Mouse (Mus musculus) liver, embryonic 12.5 days (tissue): ENCODE results near the gene Siae. TPM values are rescaled to one million over a fixed set of nuclear protein-coding genes. Genes with fewer than 3 reads are reported as not detected.

Experiments
- ATAC-seq: fragments of 200-750 bp; cut with Nextera tagmentation; 2 replicates; pipeline ENCODE4 v1.8.0; 2017; ENCODE audit warnings: moderate number of reproducible peaks, mild to moderate bottlenecking, moderate library complexity
- H3K27ac ChIP-seq: fragments of 300-500 bp; sonication (generic); 2 replicates; pipeline ENCODE4 v1.5.1; 2016; ENCODE audit warnings: mild to moderate bottlenecking
- H3K27me3 ChIP-seq: fragments of 300-500 bp; sonication (generic); replicated peaks from 2 replicates; pipeline ENCODE4 v1.6.1; 2016; ENCODE audit warnings: mild to moderate bottlenecking, moderate library complexity
- H3K36me3 ChIP-seq: fragments of 300-500 bp; sonication (generic); 2 replicates; pipeline ENCODE4 v1.6.1; 2016; ENCODE audit warnings: mild to moderate bottlenecking, moderate library complexity
- H3K4me1 ChIP-seq: fragments of 300-500 bp; sonication (generic); 2 replicates; pipeline ENCODE4 v1.6.1; 2016
- H3K4me2 ChIP-seq: fragments of 300-500 bp; sonication (generic); 2 replicates; pipeline ENCODE4 v1.6.1; 2016; ENCODE audit warnings: mild to moderate bottlenecking, moderate library complexity
- H3K4me3 ChIP-seq: fragments of 300-500 bp; sonication (generic); 2 replicates; pipeline ENCODE4 v1.5.1; 2016; ENCODE audit warnings: mild to moderate bottlenecking, moderate library complexity
- H3K9ac ChIP-seq: fragments of 300-500 bp; sonication (generic); 2 replicates; pipeline ENCODE4 v1.6.1; 2016; ENCODE audit warnings: mild to moderate bottlenecking, moderate library complexity
- H3K9me3 ChIP-seq: fragments of 300-500 bp; sonication (generic); replicated peaks from 2 replicates; pipeline ENCODE4 v1.6.1; 2016; ENCODE audit warnings: mild to moderate bottlenecking, moderate library complexity
- WGBS: fragments of 180-500 bp; shearing (Covaris S2); methylation state at CpG from one replicate; pipeline ENCODE4 v1.1.7; 2016; ENCODE audit not compliant: insufficient replicate concordance; 5-methylcytosine and 5-hydroxymethylcytosine counted together
- polyA plus RNA-seq: library from polyadenylated mRNA; unstranded; fragments of >200 nt; fragmentation: Nextera tagmentation; extraction: Ambion mirVana; gene quantifications from 2 replicates; pipeline ENCODE4 v1.2.1, GENCODE M21; 2016

The Siae gene
- polyA plus RNA-seq, 1 experiment from 2014 or later = 5.7 TPM

- ATAC-seq = no peak; the same call in 1 of the 2 replicates
- H3K4me2 ChIP-seq = no peak overlapping the region
- no peaks in the 10 kb centered on the region for H3K36me3 ChIP-seq
- 0% methylated on average over 1 of the region's 1 CpGs for WGBS
- H3K27ac ChIP-seq = no peak overlapping the region
- H3K9ac ChIP-seq = no peak overlapping the region
- no peaks in the 10 kb centered on the region; the same call in 1 of the 2 replicates for H3K27me3 ChIP-seq
- no peak overlapping the region for H3K4me3 ChIP-seq
- peaks cover 58% of the 10 kb centered on the region for H3K4me1 ChIP-seq
- H3K9me3 ChIP-seq = no peaks in the 10 kb centered on the region
Measured at GRCm38 (mm10) chr9:37563805-37564204, 8.3 kb downstream of the Siae start.

- WGBS = 33% methylated on average over 2 of the region's 2 CpGs
- peaks cover 85% of the 10 kb centered on the region for H3K4me1 ChIP-seq
- peak overlapping the region; percentile 57; the same call in 1 of the 2 replicates for H3K4me2 ChIP-seq
- H3K36me3 ChIP-seq = no peaks in the 10 kb centered on the region
- peak overlapping the region; percentile 39; the same call in 1 of the 2 replicates for H3K27ac ChIP-seq
- H3K27me3 ChIP-seq = no peaks in the 10 kb centered on the region
- H3K9me3 ChIP-seq = no peaks in the 10 kb centered on the region
- H3K4me3 ChIP-seq = no peak overlapping the region
- no peak for ATAC-seq
- H3K9ac ChIP-seq = no peak overlapping the region
Measured at GRCm38 (mm10) chr9:37567019-37567418, 11.5 kb downstream of the Siae start.

- no peaks in the 10 kb centered on the region for H3K27me3 ChIP-seq
- peak overlapping the region; percentile 15; the same call in 1 of the 2 replicates for H3K4me3 ChIP-seq
- H3K9me3 ChIP-seq = no peaks in the 10 kb centered on the region
- peak; percentile 69 for ATAC-seq
- peak overlapping the region; percentile 42 for H3K27ac ChIP-seq
- H3K36me3 ChIP-seq = no peaks in the 10 kb centered on the region
- peaks cover 85% of the 10 kb centered on the region for H3K4me1 ChIP-seq
- peak overlapping the region; percentile 57 for H3K4me2 ChIP-seq
- WGBS = 22% methylated on average over 5 of the region's 5 CpGs
- H3K9ac ChIP-seq = peak overlapping the region; percentile 1; the same call in 1 of the 2 replicates
Measured at GRCm38 (mm10) chr9:37567454-37567853, 12.0 kb downstream of the Siae start.

- no peaks in the 10 kb centered on the region for H3K27me3 ChIP-seq
- no peaks in the 10 kb centered on the region for H3K36me3 ChIP-seq
- peaks cover 86% of the 10 kb centered on the region for H3K4me1 ChIP-seq
- H3K27ac ChIP-seq = peak overlapping the region; percentile 42
- ATAC-seq = peak; percentile 33
- H3K9me3 ChIP-seq = no peaks in the 10 kb centered on the region
- WGBS = 14% methylated on average over 15 of the region's 15 CpGs
- H3K4me3 ChIP-seq = peak overlapping the region; percentile 15
- peak overlapping the region; percentile 1; the same call in 1 of the 2 replicates for H3K9ac ChIP-seq
- peak overlapping the region; percentile 57 for H3K4me2 ChIP-seq
Measured at GRCm38 (mm10) chr9:37567892-37568604, 12.6 kb downstream of the Siae start.

GRCm38 (mm10) chr9:37568605-37569214 lies 13.2 kb downstream of the Siae start:
- 0 out of 2 replicates have a peak overlapping the region, but pooled peaks have one; percentile 1 for H3K9ac ChIP-seq
- no peak overlapping the region for H3K4me3 ChIP-seq
- ATAC-seq = peak; percentile 25; the same call in 1 of the 2 replicates
- peaks cover 83% of the 10 kb centered on the region for H3K4me1 ChIP-seq
- H3K27ac ChIP-seq = peak overlapping the region; percentile 42
- no peaks in the 10 kb centered on the region for H3K36me3 ChIP-seq
- no peaks in the 10 kb centered on the region for H3K9me3 ChIP-seq
- 34% methylated on average over 4 of the region's 4 CpGs for WGBS
- H3K27me3 ChIP-seq = no peaks in the 10 kb centered on the region
- H3K4me2 ChIP-seq = peak overlapping the region; percentile 57

- no peak overlapping the region for H3K4me2 ChIP-seq
- whole genome bisulfite sequencing = 43% methylated on average over 2 of the region's 2 CpGs
- peaks cover 77% of the 10 kb centered on the region for H3K4me1 ChIP-seq
- H3K9ac ChIP-seq = no peak overlapping the region
- no peaks in the 10 kb centered on the region for H3K27me3 ChIP-seq
- peak; percentile 61 for ATAC-seq
- H3K36me3 ChIP-seq = no peaks in the 10 kb centered on the region
- H3K27ac ChIP-seq = peak overlapping the region; percentile 36; the same call in 1 of the 2 replicates
- no peak overlapping the region for H3K4me3 ChIP-seq
- H3K9me3 ChIP-seq = no peaks in the 10 kb centered on the region
Measured at GRCm38 (mm10) chr9:37569231-37569835, 13.8 kb downstream of the Siae start.

- Histone ChIP-seq H3K27me3 (no peaks in the 10 kb centered on the region), H3K9ac (no peak overlapping the region), H3K27ac (peak overlapping the region; percentile 45), H3K9me3 (no peaks in the 10 kb centered on the region), H3K36me3 (no peaks in the 10 kb centered on the region), H3K4me3 (no peak overlapping the region), H3K4me2 (0 out of 2 replicates have a peak overlapping the region, but pooled peaks have one; percentile 20), H3K4me1 (peaks cover 62% of the 10 kb centered on the region)
- 10% methylated on average over 3 of the region's 3 CpGs for WGBS
- peak; percentile 25 for ATAC-seq
Measured at GRCm38 (mm10) chr9:37572204-37572876, 16.8 kb downstream of the Siae start.

GRCm38 (mm10) chr9:37576436-37576930 lies 21.0 kb downstream of the Siae start:
- 31% methylated on average over 14 of the region's 14 CpGs for WGBS
- no peak overlapping the region for H3K9ac ChIP-seq
- no peaks in the 10 kb centered on the region for H3K27me3 ChIP-seq
- H3K36me3 ChIP-seq = no peaks in the 10 kb centered on the region
- H3K4me1 ChIP-seq = peaks cover 24% of the 10 kb centered on the region
- no peak overlapping the region for H3K4me3 ChIP-seq
- H3K9me3 ChIP-seq = no peaks in the 10 kb centered on the region
- no peak overlapping the region for H3K27ac ChIP-seq
- ATAC-seq = peak; percentile 28; the same call in 1 of the 2 replicates
- H3K4me2 ChIP-seq = peak overlapping the region; percentile 28; the same call in 1 of the 2 replicates

GRCm38 (mm10) chr9:37583594-37583993 lies 28.1 kb downstream of the Siae start:
- Histone ChIP-seq H3K4me3 (no peak overlapping the region), H3K27me3 (no peaks in the 10 kb centered on the region), H3K4me2 (no peak overlapping the region), H3K9me3 (no peaks in the 10 kb centered on the region), H3K4me1 (no peaks in the 10 kb centered on the region), H3K9ac (no peak overlapping the region), H3K36me3 (no peaks in the 10 kb centered on the region), H3K27ac (no peak overlapping the region)
- ATAC-seq = no peak
- WGBS = 74% methylated on average over 5 of the region's 5 CpGs

- H3K36me3 ChIP-seq = no peaks in the 10 kb centered on the region
- H3K27me3 ChIP-seq = no peaks in the 10 kb centered on the region
- no peak overlapping the region for H3K4me3 ChIP-seq
- WGBS = 62% methylated on average over 4 of the region's 4 CpGs
- no peak for ATAC-seq
- H3K4me2 ChIP-seq = no peak overlapping the region
- H3K9me3 ChIP-seq = no peaks in the 10 kb centered on the region
- no peak overlapping the region for H3K9ac ChIP-seq
- 0 out of 2 replicates have a peak, but pooled peaks cover 6% of the 10 kb centered on the region for H3K4me1 ChIP-seq
- H3K27ac ChIP-seq = no peak overlapping the region
Measured at GRCm38 (mm10) chr9:37586718-37587117, 31.2 kb downstream of the Siae start.

GRCm38 (mm10) chr9:37590381-37590780 lies 34.9 kb downstream of the Siae start:
- WGBS = 67% methylated on average over 4 of the region's 4 CpGs
- ATAC-seq = no peak
- H3K9ac ChIP-seq = no peak overlapping the region
- no peak overlapping the region for H3K27ac ChIP-seq
- H3K9me3 ChIP-seq = no peaks in the 10 kb centered on the region
- H3K36me3 ChIP-seq = no peaks in the 10 kb centered on the region
- H3K4me1 ChIP-seq = peaks cover 15% of the 10 kb centered on the region
- H3K4me3 ChIP-seq = no peak overlapping the region
- H3K4me2 ChIP-seq = no peak overlapping the region
- no peaks in the 10 kb centered on the region for H3K27me3 ChIP-seq
